Mouse (Mus musculus) lung, postnatal 0 days (tissue): Measurements from ENCODE around the gene Caskin2. TPM values are rescaled to one million over a fixed set of nuclear protein-coding genes. Genes with fewer than 3 reads are reported as not detected.

Experiments used
- ATAC-seq: fragments of 200-750 bp; cut with Nextera tagmentation; 2 replicates; pipeline ENCODE4 v1.8.0; 2017; ENCODE audit warnings: moderate library complexity
- DNase-seq: peaks from one replicate; pipeline ENCODE4 v3.0.0-alpha.2; 2016; ENCODE audit warnings: low spot score
- H3K27ac ChIP-seq: fragments of 300-500 bp; sonication (generic); 2 replicates; pipeline ENCODE4 v1.5.1; 2014; ENCODE audit warnings: antibody characterized with exemption, mild to moderate bottlenecking, low read length, mixed read lengths
- H3K27me3 ChIP-seq: fragments of 300-500 bp; sonication (generic); replicated peaks from 2 replicates; pipeline ENCODE4 v1.6.1; 2014; ENCODE audit warnings: low read length, mixed read lengths; ENCODE audit not compliant: insufficient read depth
- H3K36me3 ChIP-seq: fragments of 300-500 bp; sonication (generic); 2 replicates; pipeline ENCODE4 v1.6.1; 2014; ENCODE audit warnings: low read length, mixed read lengths; ENCODE audit not compliant: insufficient read depth
- H3K4me1 ChIP-seq: fragments of 300-500 bp; sonication (generic); 2 replicates; pipeline ENCODE4 v1.6.1; 2014; ENCODE audit warnings: antibody characterized with exemption, low read depth, low read length, mixed read lengths; ENCODE audit not compliant: insufficient read depth
- H3K4me2 ChIP-seq: fragments of 300-500 bp; sonication (generic); replicated peaks from 2 replicates; pipeline ENCODE4 v1.6.1; 2014; ENCODE audit warnings: low read depth, mild to moderate bottlenecking, low read length, moderate library complexity, mixed read lengths
- H3K4me3 ChIP-seq: fragments of 300-500 bp; sonication (generic); 2 replicates; pipeline ENCODE4 v1.5.1; 2014; ENCODE audit warnings: low read depth, low read length
- H3K9ac ChIP-seq: fragments of 300-500 bp; sonication (generic); replicated peaks from 2 replicates; pipeline ENCODE4 v1.6.1; 2014; ENCODE audit warnings: low read depth, mild to moderate bottlenecking
- H3K9me3 ChIP-seq: fragments of 300-500 bp; sonication (generic); 2 replicates; pipeline ENCODE4 v1.6.1; 2016; ENCODE audit warnings: low read length, mixed read lengths
- CTCF ChIP-seq: IDR thresholded peaks from 2 replicates; pipeline ENCODE4 v1.5.1; 2016; ENCODE audit warnings: antibody characterized with exemption, mild to moderate bottlenecking
- EP300 ChIP-seq: IDR thresholded peaks from 2 replicates; pipeline ENCODE4 v1.6.1; 2016; ENCODE audit warnings: antibody characterized with exemption, mild to moderate bottlenecking, control low read depth
- WGBS: fragments of 180-500 bp; shearing (Covaris S2); extraction: QIAGEN DNeasy Blood & Tissue Kit; methylation state at CpG from one replicate; pipeline ENCODE4 v1.1.7; 2014; 5-methylcytosine and 5-hydroxymethylcytosine counted together
- polyA plus RNA-seq: library from polyadenylated mRNA; unstranded; fragments of >200 nt; fragmentation: Nextera tagmentation; extraction: Ambion mirVana; gene quantifications from 2 replicates; pipeline ENCODE4 v1.2.1, GENCODE M21; 2015

Caskin2 gene
- polyA plus RNA-seq, 1 experiment from 2014 or later = 17.5 TPM

DNA sequence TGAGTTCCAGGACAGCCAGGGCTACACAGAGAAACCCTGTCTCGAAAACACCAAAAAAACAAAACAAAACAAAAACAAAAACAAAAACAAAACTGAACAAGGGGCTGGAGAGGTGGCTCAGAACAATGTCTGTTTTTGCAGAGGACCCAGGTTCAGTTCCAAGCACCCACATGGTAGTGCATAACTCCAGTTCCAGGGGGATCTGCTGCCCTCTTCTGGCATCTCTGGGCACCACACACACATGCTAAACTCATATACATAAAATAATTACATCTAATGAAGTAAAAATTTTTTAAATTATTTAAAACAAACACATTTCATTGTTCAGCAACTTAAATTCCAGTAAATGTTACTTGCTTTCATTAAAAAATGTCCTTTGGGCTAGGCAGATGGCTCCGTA lies 32.4 kb upstream of the Caskin2 start:
- Histone ChIP-seq H3K27me3 (no peaks in the 10 kb centered on the region), H3K9me3 (no peaks in the 10 kb centered on the region), H3K9ac (no peak overlapping the region), H3K4me3 (no peak overlapping the region), H3K36me3 (peaks cover 12% of the 10 kb centered on the region), H3K4me2 (no peak overlapping the region), H3K27ac (no peak overlapping the region), H3K4me1 (peaks cover 13% of the 10 kb centered on the region)
- no peak for ATAC-seq
- 96% methylated on average over 2 of the region's 2 CpGs for WGBS
- TF ChIP-seq CTCF = 0 out of 2 replicates have a peak, but pooled peaks have one; percentile 25
- no peak for TF ChIP-seq EP300
- DNase-seq = no peak

DNA sequence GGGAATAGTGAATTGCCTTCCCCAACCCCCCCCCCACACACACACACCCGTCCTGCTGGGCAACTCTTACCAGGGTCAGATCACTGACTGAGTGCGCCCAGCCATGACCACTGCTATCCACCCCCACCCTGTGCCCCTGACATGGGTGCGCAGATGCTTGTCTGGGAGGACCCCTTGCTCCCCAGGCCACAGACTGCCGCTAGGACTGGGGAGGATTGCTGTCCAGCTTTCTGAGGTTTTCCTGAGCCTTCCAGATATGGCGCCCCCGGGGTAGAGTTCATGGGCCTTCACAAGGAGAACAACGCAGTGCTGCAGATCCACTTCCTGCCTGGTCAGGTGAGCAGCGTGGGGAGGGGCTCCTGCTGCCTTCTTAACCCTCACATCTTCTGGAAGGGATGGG lies 30.8 kb upstream of the Caskin2 start:
- H3K36me3 ChIP-seq = peaks cover 12% of the 10 kb centered on the region
- ATAC-seq = no peak
- no peak overlapping the region for H3K9ac ChIP-seq

DNA sequence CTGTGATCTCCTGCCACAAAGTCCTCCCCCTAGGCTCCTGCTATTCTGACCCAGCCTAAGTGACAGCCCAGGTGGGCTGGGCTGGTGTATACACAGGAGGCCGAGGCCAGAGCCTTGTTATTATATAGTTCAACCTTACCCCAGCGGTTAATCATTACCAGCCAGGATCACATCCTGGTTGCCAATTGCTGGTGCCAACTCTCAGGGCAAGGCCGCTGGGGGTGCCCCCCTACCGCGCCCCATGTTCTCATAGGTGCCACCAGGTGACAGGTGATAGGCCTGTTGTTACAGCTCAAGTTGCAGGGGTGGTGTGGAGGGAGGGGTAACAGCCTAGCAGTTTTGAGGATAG lies 30.4 kb upstream of the Caskin2 start:
- Histone ChIP-seq H3K9ac (no peak overlapping the region), H3K9me3 (no peaks in the 10 kb centered on the region), H3K36me3 (peaks cover 12% of the 10 kb centered on the region), H3K27ac (peak overlapping the region; percentile 84), H3K27me3 (no peaks in the 10 kb centered on the region), H3K4me2 (no peak overlapping the region), H3K4me3 (no peak overlapping the region), H3K4me1 (peaks cover 25% of the 10 kb centered on the region)
- 60% methylated on average over 5 of the region's 5 CpGs for WGBS
- TF ChIP-seq EP300 = no peak
- TF ChIP-seq CTCF = no peak
- ATAC-seq (peak; percentile 31), DNase-seq (peak; percentile 67)

More for the DNA sequence above, 30.8 kb upstream of the Caskin2 start:
- H3K27ac ChIP-seq = peak overlapping the region; percentile 68
- DNase-seq = no peak
- no peaks in the 10 kb centered on the region for H3K27me3 ChIP-seq
- no peak overlapping the region for H3K4me3 ChIP-seq
- H3K9me3 ChIP-seq = no peaks in the 10 kb centered on the region
- peaks cover 23% of the 10 kb centered on the region for H3K4me1 ChIP-seq
- TF ChIP-seq CTCF = no peak
- TF ChIP-seq EP300 = no peak
- WGBS = 57% methylated on average over 8 of the region's 8 CpGs
- H3K4me2 ChIP-seq = no peak overlapping the region

DNA sequence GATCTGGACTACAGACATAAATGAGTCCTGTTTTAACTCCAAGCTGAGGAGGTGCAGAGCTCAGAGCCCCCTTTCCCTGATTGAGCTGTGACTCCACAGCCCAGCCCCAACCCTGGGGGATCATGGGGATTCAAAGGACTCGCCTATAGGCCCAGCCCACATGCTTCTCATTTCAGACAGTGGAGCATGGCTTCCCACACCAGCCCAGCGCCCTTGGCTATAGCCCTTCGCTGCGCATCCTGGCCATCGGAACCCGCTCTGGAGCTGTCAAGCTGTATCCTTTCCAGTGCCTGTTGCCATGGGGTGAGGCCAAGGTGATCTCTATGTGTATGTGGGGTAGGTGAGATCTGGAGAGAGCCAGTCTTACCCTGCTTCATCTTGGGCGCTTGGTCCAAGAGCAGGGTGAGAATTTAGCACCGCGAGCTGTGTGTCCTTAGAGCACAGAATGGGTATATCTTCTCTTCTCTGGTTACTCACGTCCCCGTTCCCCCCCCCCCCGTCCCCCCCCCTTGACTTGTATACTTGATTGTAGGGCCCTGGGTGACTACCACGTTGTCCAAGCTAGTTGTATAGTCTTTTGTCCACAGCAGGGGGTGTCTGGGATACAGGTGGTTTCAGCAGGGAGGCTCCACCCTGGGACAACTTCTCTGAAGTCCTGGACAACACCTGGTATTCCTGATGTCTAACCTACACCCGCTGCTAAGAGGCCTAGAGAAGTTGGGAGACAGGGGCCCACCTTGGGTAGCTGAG lies 29.9 kb upstream of the Caskin2 start:
- H3K27me3 ChIP-seq = no peaks in the 10 kb centered on the region
- H3K9ac ChIP-seq = no peak overlapping the region
- H3K4me2 ChIP-seq = no peak overlapping the region
- TF ChIP-seq EP300 = no peak
- TF ChIP-seq CTCF = no peak
- ATAC-seq (no peak), DNase-seq (no peak)
- no peaks in the 10 kb centered on the region for H3K9me3 ChIP-seq
- H3K36me3 ChIP-seq = peaks cover 12% of the 10 kb centered on the region
- peak overlapping the region; percentile 84 for H3K27ac ChIP-seq
- H3K4me1 ChIP-seq = peaks cover 25% of the 10 kb centered on the region
- H3K4me3 ChIP-seq = no peak overlapping the region
- WGBS = 75% methylated on average over 11 of the region's 14 CpGs

DNA sequence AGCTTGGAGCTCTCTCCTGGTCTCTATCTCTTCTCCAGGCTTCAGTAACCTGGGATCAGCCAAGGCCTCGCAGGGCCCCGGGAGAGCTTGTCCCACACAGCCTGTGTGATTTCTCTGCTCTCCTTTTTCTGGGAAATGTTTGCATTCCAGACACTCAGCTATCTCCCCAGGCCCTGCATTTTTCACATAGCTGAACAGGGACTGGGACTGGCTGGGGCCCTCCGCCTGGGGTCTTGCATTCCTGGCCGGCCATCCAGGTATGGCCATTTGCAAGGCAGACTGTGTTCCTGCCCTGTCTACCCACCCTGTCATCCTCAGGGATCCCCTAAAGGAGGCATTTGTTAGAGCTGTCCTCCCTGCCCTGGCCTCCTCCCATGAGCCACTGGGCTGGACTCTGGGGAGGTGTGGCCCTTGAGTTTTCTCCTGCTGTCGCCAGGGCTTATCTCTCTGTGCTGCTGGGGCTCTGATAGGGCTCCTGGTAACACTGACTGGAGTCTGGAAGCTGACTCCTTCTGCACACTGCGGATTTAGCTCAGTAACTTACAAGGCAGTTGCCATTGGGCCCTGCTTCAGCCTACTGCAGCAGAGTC lies 28.6 kb upstream of the Caskin2 start:
- TF ChIP-seq EP300 (peak; percentile 94), CTCF (no peak)
- peaks cover 12% of the 10 kb centered on the region for H3K36me3 ChIP-seq
- H3K4me1 ChIP-seq = peaks cover 25% of the 10 kb centered on the region
- 13% methylated on average over 6 of the region's 6 CpGs for WGBS
- DNase-seq = peak; percentile 72
- peak; percentile 62 for ATAC-seq
- no peak overlapping the region for H3K9ac ChIP-seq
- no peaks in the 10 kb centered on the region for H3K9me3 ChIP-seq
- H3K4me2 ChIP-seq = no peak overlapping the region
- H3K4me3 ChIP-seq = no peak overlapping the region
- peak overlapping the region; percentile 84 for H3K27ac ChIP-seq
- no peaks in the 10 kb centered on the region for H3K27me3 ChIP-seq

DNA sequence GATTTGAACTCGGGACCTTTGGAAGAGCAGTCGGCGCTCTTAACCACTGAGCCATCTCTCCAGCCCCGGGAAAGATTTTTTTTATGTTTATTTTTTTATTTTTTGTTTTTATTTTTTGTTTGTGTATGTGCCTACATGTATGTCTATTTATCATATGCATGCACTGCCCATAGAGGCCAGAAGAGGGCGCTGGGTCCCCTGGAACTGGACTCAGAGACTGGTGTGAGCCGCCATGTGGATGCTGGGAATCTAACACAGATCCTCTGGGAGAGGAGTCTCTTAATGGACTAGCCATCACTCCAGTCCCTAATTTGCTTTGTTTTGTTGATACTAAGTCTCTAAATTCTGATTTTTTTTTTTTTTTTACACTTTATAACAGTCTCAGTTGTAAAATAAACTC lies 27.6 kb upstream of the Caskin2 start:
- Histone ChIP-seq H3K4me2 (no peak overlapping the region), H3K4me1 (peaks cover 25% of the 10 kb centered on the region), H3K36me3 (peaks cover 8% of the 10 kb centered on the region), H3K27ac (peak overlapping the region; percentile 84), H3K9ac (no peak overlapping the region), H3K27me3 (no peaks in the 10 kb centered on the region), H3K9me3 (no peaks in the 10 kb centered on the region), H3K4me3 (no peak overlapping the region)
- ATAC-seq (no peak), DNase-seq (no peak)
- TF ChIP-seq CTCF (peak; percentile 41), EP300 (no peak)
- WGBS = 83% methylated on average over 6 of the region's 6 CpGs
